Mouse (Mus musculus) bone marrow, adult 2 months (tissue): Measurements from ENCODE around the gene Tcp10a. TPM values are rescaled to one million over a fixed set of nuclear protein-coding genes. Genes with fewer than 3 reads are reported as not detected.
"Not testable (repeated sequence)": the region's sequence is repeated elsewhere in the genome, so short reads cannot be mapped to it uniquely, and the experiment has no call there.

Experiments
- H3K27ac ChIP-seq: fragments of 200-500 bp; 2 replicates; pipeline ENCODE4 v1.5.1; 2012; ENCODE audit warnings: low read depth, mild to moderate bottlenecking, control low read depth, inconsistent platforms, low read length; ENCODE audit not compliant: control insufficient read depth, poor library complexity, insufficient read depth
- H3K4me1 ChIP-seq: fragments of 200-500 bp; 2 replicates; pipeline ENCODE4 v1.6.1; 2011; ENCODE audit warnings: low read length; ENCODE audit not compliant: control insufficient read depth, insufficient read depth
- H3K4me3 ChIP-seq: fragments of 200-500 bp; replicated peaks from 2 replicates; pipeline ENCODE3; 2011; ENCODE audit warnings: mild to moderate bottlenecking, low read depth, low read length, control low read depth; ENCODE audit not compliant: control insufficient read depth
- WGBS: fragments of 180-500 bp; shearing (Covaris S2); methylation state at CpG from one replicate; pipeline ENCODE4 v1.1.7; 2018; 5-methylcytosine and 5-hydroxymethylcytosine counted together
- polyA plus RNA-seq: library from polyadenylated mRNA; stranded (reverse); fragments of >200 nt; gene quantifications from 2 replicates; pipeline ENCODE4 v1.2.4, GENCODE M21; 2011; ENCODE audit warnings: low replicate concordance; ENCODE audit not compliant: missing spikeins, insufficient read depth, insufficient read length

Tcp10a gene
- polyA plus RNA-seq, 1 experiment = not detected

DNA sequence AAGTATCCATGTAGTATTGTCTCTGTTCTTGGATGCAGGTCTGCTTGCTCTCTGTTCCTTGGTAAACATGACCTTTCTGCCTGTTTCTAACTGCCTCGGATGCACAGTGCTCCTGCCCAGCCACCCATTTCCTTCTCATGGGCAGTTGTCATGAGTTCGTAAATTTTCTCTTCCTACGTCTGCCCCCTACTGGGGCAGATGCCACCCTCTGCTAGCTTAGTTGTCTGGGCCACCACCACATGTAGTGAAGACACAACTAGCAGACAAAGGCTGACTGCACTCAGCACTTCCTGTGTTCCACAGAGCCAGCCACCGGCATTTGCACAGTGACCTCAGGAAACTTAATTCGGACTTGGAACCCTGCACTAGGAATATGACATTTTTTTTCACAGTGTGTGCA lies 8.3 kb downstream of the Tcp10a start:
- not testable (repeated sequence) for H3K4me1 ChIP-seq, H3K4me3 ChIP-seq
- WGBS = 38% methylated on average over 3 of the region's 5 CpGs

DNA sequence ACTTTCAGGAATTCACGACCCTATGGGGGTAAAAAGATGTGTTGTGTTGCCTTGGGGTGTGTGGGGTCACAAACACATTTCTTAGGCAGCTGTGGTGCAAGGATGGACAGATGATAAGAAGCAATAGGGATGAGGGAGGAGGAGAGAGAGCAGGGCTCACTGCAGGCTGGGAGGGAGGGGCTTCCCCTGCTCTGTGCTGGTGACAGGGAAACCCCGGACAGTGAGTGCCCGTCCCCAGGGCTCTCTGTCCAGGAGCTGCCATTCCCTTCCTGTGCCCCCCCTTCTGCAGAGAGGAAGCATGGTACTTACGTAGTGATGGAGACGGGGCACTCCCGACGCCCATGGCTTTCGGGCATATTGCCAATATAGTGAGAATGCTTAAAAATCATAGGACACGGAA lies 12.9 kb downstream of the Tcp10a start:
- H3K4me1 ChIP-seq, H3K27ac ChIP-seq, H3K4me3 ChIP-seq: not testable (repeated sequence)
- WGBS = 31% methylated on average over 9 of the region's 9 CpGs

More for the DNA sequence above, 8.3 kb downstream of the Tcp10a start:
- not testable (repeated sequence) for H3K27ac ChIP-seq

DNA sequence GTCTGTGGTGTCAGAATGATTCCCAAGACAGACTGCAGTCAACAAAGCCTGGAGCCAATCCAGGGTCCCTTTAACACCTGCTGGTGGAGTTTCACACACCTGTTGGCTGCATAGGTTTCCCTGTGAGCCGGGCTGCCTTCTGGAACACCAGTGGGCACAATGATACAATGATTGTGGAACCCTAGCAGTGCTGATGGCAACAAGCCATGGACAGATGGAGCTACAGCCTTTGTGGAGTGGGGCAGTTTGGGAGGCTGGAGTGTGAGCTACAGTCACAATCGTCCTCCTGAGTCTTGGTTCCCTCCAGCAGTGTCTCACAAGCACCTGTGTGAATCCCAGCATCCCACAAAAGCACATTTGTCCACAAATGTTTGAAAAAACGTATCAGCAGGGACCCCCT lies 24.3 kb downstream of the Tcp10a start:
- WGBS = 63% methylated on average over 2 of the region's 3 CpGs
- not testable (repeated sequence) for H3K27ac ChIP-seq, H3K4me3 ChIP-seq, H3K4me1 ChIP-seq

DNA sequence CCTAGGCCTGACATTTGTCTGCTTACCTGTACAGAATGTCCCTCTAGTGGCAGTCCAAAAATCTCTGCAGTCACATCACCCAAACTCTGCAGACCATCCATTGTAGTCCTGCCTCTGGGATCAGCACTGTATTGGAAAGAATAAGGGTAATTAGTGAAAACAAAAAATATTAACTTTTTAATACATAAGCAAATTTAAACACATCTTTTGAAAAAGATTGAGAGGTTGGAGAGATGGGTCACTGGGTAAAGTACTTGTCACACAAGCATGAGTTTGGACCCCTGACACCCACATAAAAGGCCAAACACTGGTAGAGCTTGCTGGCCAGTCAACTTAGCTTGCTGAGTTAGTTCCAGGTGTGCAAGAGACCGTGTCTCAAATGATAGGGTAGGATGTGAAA lies 28.1 kb downstream of the Tcp10a start, which contains the start of gene Ttll2:
Gene Ttll2, minus strand, starts transcription at position 101 of the 400 bp plus-strand sequence.
- H3K4me3 ChIP-seq, H3K27ac ChIP-seq, H3K4me1 ChIP-seq: not testable (repeated sequence)
- WGBS = 75% methylated on average over 1 of the region's 1 CpGs

DNA sequence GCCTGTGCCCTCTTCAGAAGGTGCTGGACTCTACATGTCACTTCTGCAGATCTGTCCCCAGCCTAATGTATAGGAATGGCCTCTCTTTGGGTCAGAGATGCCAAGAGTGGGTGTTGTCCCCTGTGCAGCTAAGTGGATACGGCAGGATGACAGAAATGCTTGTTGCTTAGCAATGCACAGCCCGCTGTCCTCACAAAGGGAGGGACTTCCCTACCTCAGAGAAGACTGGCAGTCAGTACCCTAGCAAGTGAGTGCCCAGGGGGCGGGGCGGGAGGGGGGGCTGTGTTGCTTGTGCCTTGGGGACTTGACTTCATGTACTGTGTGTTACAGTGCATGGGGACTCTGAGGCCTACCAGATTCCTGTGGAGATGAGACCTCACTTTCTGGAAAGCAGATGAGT lies 35.4 kb downstream of the Tcp10a start:
- H3K27ac ChIP-seq, H3K4me3 ChIP-seq, H3K4me1 ChIP-seq: not testable (repeated sequence)
- WGBS = 77% methylated on average over 4 of the region's 4 CpGs

DNA sequence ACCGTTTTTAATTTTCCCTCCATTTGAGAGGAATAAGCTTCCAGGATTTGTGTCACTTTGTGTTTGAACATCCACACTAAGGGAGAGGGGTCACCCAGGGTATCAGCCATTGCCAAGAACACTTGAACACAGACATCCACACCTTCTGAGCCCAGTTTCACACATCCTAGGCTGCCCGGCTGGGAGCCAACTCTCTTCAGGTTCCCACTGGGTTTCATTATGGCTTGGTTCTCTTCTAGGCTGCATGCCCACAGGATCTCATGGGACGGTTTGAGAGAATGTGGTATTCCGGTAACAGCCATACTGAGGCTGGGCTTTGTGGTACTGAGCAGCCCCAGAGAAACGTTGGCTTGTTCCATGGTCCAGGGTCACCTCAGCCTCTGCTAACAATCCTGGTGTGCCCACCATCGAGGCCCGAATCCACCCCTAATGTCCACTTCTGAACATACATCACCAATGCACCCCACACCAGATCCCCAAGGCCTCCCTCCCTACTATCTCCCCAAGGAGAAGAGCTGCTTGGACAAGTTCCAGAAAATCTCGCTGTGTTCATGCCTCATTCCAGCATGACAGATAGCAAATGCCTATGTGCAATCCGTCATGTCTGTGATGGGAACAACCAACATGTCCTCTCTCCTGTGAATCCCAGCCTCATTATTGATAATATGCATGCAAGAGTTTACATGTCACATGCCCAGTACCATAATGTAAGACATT lies 36.5 kb downstream of the Tcp10a start:
- WGBS = 80% methylated on average over 9 of the region's 9 CpGs
- H3K27ac ChIP-seq, H3K4me1 ChIP-seq, H3K4me3 ChIP-seq: not testable (repeated sequence)

DNA sequence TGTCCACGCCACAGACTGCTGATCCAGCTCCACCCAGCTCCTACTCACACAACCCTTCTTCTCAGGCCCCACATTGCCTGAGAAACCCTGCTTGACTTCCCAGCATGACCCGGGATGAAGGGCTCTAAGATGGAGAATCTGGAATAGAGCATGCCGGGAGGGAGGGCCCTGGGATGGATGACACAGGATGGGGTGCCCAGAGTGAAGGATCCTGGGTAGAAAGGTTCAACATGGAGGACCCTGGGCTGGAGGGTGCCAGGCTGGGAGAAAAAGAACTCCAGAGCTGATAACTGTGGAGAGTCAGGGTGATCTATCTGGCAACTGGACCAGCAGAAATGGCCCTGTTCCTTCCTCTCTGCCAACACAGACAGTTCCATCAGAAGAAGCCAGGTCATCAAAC lies 41.2 kb downstream of the Tcp10a start:
- not testable (repeated sequence) for H3K4me3 ChIP-seq, H3K4me1 ChIP-seq, H3K27ac ChIP-seq
- WGBS = no CpG with 5 or more reads among the region's 3 CpGs

DNA sequence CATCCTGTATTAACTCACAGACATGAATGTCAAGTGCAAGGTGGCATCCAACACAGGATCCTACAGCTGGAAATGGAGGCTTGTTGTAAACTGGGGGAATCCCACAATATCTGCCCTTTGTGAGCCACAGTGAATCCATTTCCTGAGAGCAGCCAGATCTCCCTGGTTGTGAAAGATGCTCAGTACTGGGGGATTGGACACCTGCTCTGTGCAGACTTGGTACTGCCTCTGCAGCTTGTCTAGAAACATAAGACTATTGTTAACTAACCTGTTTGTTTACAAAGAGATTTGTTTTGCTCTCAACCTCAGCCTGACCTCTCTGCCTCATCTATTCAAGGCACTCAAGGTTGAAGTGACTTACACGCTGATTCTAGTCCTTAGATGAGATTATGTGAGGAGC lies 41.8 kb downstream of the Tcp10a start:
- WGBS = 80% methylated on average over 1 of the region's 1 CpGs
- not testable (repeated sequence) for H3K4me1 ChIP-seq, H3K27ac ChIP-seq, H3K4me3 ChIP-seq

DNA sequence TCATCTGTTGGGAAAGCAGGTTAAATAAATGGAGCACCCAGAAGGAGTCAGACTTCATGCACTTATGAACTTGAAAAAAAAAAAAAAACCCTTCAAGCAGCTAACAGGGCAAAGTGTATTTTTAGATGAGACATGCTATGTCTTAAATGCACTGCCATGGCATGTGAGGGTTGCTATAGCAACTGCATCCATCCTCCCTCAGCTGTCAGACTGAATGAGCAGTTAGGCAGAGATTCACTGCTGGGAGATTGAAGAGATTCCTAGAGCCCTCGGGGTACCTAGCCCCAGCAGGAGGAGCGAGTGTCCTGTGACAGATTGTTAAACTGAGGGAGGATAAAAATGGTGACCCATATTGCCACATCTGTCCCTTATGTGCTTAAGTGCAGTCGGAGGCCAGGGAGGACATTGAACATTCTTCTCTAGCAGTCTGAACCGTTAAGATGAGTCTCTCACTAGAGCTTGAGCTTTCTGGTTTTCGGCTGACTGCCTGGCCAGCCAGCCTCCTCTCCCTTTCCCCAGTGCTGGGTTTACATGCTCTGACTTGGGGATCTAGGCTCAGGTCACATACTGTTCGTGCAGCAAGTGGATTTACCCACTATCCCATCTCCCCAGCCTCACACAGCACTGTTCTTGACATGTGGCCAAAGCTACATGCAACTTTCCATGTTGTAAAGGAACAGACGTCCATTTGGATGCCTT lies 42.4 kb downstream of the Tcp10a start:
- WGBS = 63% methylated on average over 5 of the region's 7 CpGs
- not testable (repeated sequence) for H3K27ac ChIP-seq, H3K4me3 ChIP-seq, H3K4me1 ChIP-seq

DNA sequence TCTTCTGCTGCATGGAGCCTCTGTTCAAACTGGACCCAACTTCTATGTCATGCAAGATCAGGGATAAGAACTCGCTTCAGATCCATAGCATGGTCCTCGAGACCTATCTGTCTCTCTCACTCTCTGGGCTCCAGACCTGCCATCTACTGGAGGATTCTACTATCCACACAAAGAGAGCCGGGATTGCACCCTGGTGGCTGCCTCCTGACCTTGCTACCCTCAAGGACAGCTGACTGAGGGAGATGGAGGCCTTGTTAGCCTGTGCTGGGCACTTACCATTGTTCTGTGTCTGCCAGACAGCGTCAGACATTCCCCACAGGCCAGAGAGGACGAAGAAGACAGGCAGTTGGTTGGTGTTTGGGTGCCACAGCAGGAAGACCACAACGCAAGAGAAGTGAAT lies 45.0 kb downstream of the Tcp10a start:
- H3K4me1 ChIP-seq, H3K4me3 ChIP-seq, H3K27ac ChIP-seq: not testable (repeated sequence)
- WGBS = 61% methylated on average over 6 of the region's 6 CpGs

DNA sequence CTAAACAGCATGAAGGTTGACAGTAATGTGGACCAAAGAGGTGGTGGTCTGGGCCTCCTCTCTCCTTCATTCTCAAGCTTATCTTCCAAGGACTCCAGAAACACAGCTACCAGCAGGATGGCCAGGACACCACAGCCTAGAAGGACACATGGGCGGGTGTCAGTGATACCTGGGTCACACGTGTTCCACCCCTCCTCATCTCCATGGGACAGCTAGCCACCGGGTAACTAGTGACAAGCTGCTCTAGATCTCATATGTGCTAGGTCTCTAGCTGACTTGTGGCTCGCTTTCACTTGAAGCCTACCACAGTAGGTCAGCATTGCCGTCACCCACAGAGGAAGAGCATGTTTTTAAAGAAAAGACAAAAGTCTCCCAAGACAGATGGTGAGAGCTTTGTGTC lies 47.4 kb downstream of the Tcp10a start, which contains the start of gene Gm49630:
Gene Gm49630, minus strand, starts transcription at position 101 of the 400 bp plus-strand sequence.
- not testable (repeated sequence) for H3K4me3 ChIP-seq, H3K4me1 ChIP-seq, H3K27ac ChIP-seq
- WGBS = 77% methylated on average over 3 of the region's 5 CpGs

DNA sequence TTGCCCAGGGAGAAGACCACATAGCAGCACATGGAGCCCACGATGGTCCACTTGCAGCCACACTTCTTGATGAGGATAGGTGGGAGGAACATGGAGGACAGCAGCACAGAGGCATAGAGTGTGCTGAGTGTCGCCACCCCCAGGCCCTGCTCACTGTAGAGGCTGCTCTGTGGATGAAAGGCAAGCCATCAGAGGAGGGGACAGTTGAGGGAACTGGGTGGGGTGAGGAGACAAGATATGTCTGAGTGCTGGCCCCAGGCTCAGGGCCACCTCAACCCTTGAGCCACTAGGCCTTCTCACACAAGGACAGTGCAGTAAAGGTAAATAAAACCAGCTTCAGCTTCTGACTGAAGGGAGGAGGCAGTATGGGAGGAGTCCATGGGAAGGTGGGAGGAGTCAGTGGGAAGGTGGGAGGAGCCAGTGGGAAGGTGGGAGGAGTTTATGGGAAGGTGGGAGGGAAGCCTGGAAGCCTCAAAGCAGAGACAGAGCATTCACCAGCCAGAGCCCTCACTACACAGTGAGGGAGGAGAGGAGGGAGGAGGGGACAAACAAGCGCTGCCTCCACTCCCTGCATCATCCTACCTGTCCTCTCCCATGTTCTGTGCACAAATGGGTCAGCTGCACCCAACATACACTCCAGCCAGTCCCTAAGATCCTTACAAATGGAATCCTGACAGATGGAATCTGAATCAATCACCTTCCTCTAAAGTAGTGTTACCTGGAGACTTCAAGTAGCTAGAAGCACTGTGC lies 52.7 kb downstream of the Tcp10a start:
- not testable (repeated sequence) for H3K27ac ChIP-seq, H3K4me1 ChIP-seq, H3K4me3 ChIP-seq
- WGBS = 89% methylated on average over 1 of the region's 3 CpGs

DNA sequence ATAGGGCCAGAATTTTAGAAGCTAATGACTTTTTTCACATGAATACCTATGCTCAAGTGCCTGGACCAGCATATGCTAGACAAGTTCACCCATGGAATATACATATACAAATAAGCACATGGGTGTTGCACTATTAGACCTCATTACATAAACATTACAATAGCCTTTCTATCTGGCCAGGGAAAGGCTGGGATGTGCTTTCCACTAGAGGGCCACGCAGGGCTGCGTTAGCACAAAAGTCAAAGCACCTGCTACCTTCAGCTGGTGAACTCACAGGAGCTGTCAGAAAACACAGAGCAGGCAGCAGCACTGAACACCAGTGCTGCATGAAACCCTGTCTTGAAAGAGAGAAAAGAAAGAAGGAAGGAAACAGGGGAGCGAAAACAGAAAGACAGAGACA lies 53.5 kb downstream of the Tcp10a start:
- 31% methylated on average over 2 of the region's 3 CpGs for WGBS
- not testable (repeated sequence) for H3K4me1 ChIP-seq, H3K4me3 ChIP-seq, H3K27ac ChIP-seq
